Mouse (Mus musculus): ENCODE measurements around the gene Ier5l. TPM values are rescaled to one million over a fixed set of nuclear protein-coding genes. Genes with fewer than 3 reads are reported as not detected.

Gene Ier5l
- total and polyA plus RNA-seq, 3 experiments = 0.31 to 0.98 (median 0.51) TPM

GRCm38 (mm10) chr2:30507138-30507727, 33.2 kb upstream of the Ier5l start:
- H3K9me3 ChIP-seq (replicated peaks; ENCODE audit: low read length) = peaks cover 7% of the 10 kb centered on the region
- peaks cover 0 to 7% of the 10 kb centered on the region in 2 experiments; a peak in 1 of 4 replicates for H3K4me1 ChIP-seq (ENCODE audit: control insufficient read depth in 1 of 2, insufficient read depth in 2 of 2)
- in situ Hi-C loops (cut with MboI; ENCODE audit: low pct_ligation_motif_present, low pct_unique_long_range_greater_than_20kb, low sequenced_read_pairs) (no loop called here), dilution Hi-C loops (cut with MboI; ENCODE audit: extremely low pct_ligation_motif_present, extremely low pct_unique_long_range_greater_than_20kb, low sequenced_read_pairs) (no loop called here)
- H3K4me3 ChIP-seq (replicated peaks in 1 of 3; ENCODE audit: low read depth in 2 of 3, low read length in 2 of 3, poor library complexity in 1 of 3) = peak overlapping the region in 1 of 3 experiments; percentile 5
- H3K9ac ChIP-seq (ENCODE audit: insufficient read depth, low read depth) = no peak overlapping the region
- no peak for TF ChIP-seq KAT2A (IDR thresholded peaks at IDR 0.05; ENCODE audit: insufficient replicate concordance, low read length)
- TF ChIP-seq MYC (IDR thresholded peaks at IDR 0.05; ENCODE audit: low read depth, low read length) = no peak
- TF ChIP-seq ZKSCAN1 (IDR thresholded peaks at IDR 0.05; ENCODE audit: borderline replicate concordance, low read depth, low read length) = no peak
- H3K27ac ChIP-seq (ENCODE audit: insufficient read depth, low read depth) = no peak overlapping the region
- DNase-seq (ENCODE audit: extremely low read depth) = no peak
- H3K4me2 ChIP-seq (ENCODE audit: insufficient read depth, low read depth, poor library complexity, severe bottlenecking) = no peak overlapping the region
- H3K27me3 ChIP-seq (replicated peaks) = peaks cover 31% of the 10 kb centered on the region
- H3K79me2 ChIP-seq (replicated peaks; ENCODE audit: control insufficient read depth, extremely low read depth, insufficient read depth, poor library complexity, severe bottlenecking) = no peaks in the 10 kb centered on the region
- no peaks in the 10 kb centered on the region for H3K36me3 ChIP-seq (replicated peaks in 1 of 2; ENCODE audit: control insufficient read depth in 1 of 2, insufficient read depth in 1 of 2, low read length in 1 of 2)

GRCm38 (mm10) chr2:30503677-30504621, 29.9 kb upstream of the Ier5l start:
- TF ChIP-seq USF1 (IDR thresholded peaks at IDR 0.05; ENCODE audit: low read depth, low read length) = no peak
- TF ChIP-seq TBP (conservative IDR thresholded peaks at IDR 0.05; ENCODE audit: low read depth, low read length) = no peak
- TF ChIP-seq ZNF384 (IDR thresholded peaks at IDR 0.05; ENCODE audit: low read depth, low read length) = 0 out of 2 replicates have a peak, but pooled peaks have one; percentile 29
- no peak for TF ChIP-seq SMC3 (IDR thresholded peaks at IDR 0.05; ENCODE audit: low read depth, low read length)
- Histone ChIP-seq H3K27me3 (replicated peaks) (peaks cover 14% of the 10 kb centered on the region), H3K36me3 (replicated peaks in 1 of 2; ENCODE audit: control insufficient read depth in 1 of 2, insufficient read depth in 1 of 2, low read length in 1 of 2) (no peaks in the 10 kb centered on the region), H3K79me2 (replicated peaks; ENCODE audit: control insufficient read depth, extremely low read depth, insufficient read depth, poor library complexity, severe bottlenecking) (no peaks in the 10 kb centered on the region), H3K9me3 (replicated peaks; ENCODE audit: low read length) (peaks cover 16% of the 10 kb centered on the region), H3K27ac (ENCODE audit: insufficient read depth, low read depth) (no peak overlapping the region), H3K9ac (ENCODE audit: insufficient read depth, low read depth) (no peak overlapping the region), H3K4me3 (replicated peaks in 1 of 3; ENCODE audit: low read depth in 2 of 3, low read length in 2 of 3, poor library complexity in 1 of 3) (no peak overlapping the region), H3K4me2 (ENCODE audit: insufficient read depth, low read depth, poor library complexity, severe bottlenecking) (no peak overlapping the region), H3K4me1 (ENCODE audit: control insufficient read depth in 1 of 2, insufficient read depth in 2 of 2) (peaks cover 0 to 4% of the 10 kb centered on the region in 2 experiments; a peak in 1 of 4 replicates)
- DNase-seq (ENCODE audit: extremely low read depth) = no peak
- in situ Hi-C loops (cut with MboI; ENCODE audit: low pct_ligation_motif_present, low pct_unique_long_range_greater_than_20kb, low sequenced_read_pairs) (no loop called here), dilution Hi-C loops (cut with MboI; ENCODE audit: extremely low pct_ligation_motif_present, extremely low pct_unique_long_range_greater_than_20kb, low sequenced_read_pairs) (no loop called here)

GRCm38 (mm10) chr2:30501701-30502100, 27.7 kb upstream of the Ier5l start:
- in situ Hi-C loops (cut with MboI; ENCODE audit: low pct_ligation_motif_present, low pct_unique_long_range_greater_than_20kb, low sequenced_read_pairs) = no loop called here

More at GRCm38 (mm10) chr2:30501701-30502100, 27.7 kb upstream of the Ier5l start:
- Histone ChIP-seq H3K9ac (ENCODE audit: insufficient read depth, low read depth) (no peak overlapping the region), H3K36me3 (replicated peaks in 1 of 2; ENCODE audit: control insufficient read depth in 1 of 2, insufficient read depth in 1 of 2, low read length in 1 of 2) (no peaks in the 10 kb centered on the region), H3K4me2 (ENCODE audit: insufficient read depth, low read depth, poor library complexity, severe bottlenecking) (no peak overlapping the region), H3K4me3 (replicated peaks in 1 of 3; ENCODE audit: low read depth in 2 of 3, low read length in 2 of 3, poor library complexity in 1 of 3) (no peak overlapping the region), H3K27ac (ENCODE audit: insufficient read depth, low read depth) (no peak overlapping the region), H3K79me2 (replicated peaks; ENCODE audit: control insufficient read depth, extremely low read depth, insufficient read depth, poor library complexity, severe bottlenecking) (no peaks in the 10 kb centered on the region), H3K4me1 (ENCODE audit: control insufficient read depth in 1 of 2, insufficient read depth in 2 of 2) (peaks cover 8 to 10% of the 10 kb centered on the region in 2 experiments), H3K9me3 (replicated peaks; ENCODE audit: low read length) (peaks cover 11% of the 10 kb centered on the region), H3K27me3 (replicated peaks) (peaks cover 5% of the 10 kb centered on the region)
- DNase-seq (ENCODE audit: extremely low read depth) = no peak
- no peak for TF ChIP-seq ZC3H11A (IDR thresholded peaks at IDR 0.05; ENCODE audit: low read depth, low read length)
- TF ChIP-seq E2F4 (IDR thresholded peaks at IDR 0.05; ENCODE audit: insufficient replicate concordance, low read depth, low read length) = no peak
- TF ChIP-seq BHLHE40 (IDR thresholded peaks at IDR 0.05; ENCODE audit: low read depth, low read length) = no peak
- TF ChIP-seq JUN (IDR thresholded peaks at IDR 0.05; ENCODE audit: insufficient read depth, low read depth, low read length) = no peak
- no peak for TF ChIP-seq POLR2A (IDR thresholded peaks at IDR 0.05; ENCODE audit: low read depth, low read length)
- no peak for TF ChIP-seq NRF1 (IDR thresholded peaks at IDR 0.05; ENCODE audit: low read depth, low read length)
- TF ChIP-seq JUND (conservative IDR thresholded peaks at IDR 0.05; ENCODE audit: low read depth, low read length) = no peak
- TF ChIP-seq PAX5 (IDR thresholded peaks at IDR 0.05; ENCODE audit: low read length) = no peak
- TF ChIP-seq ZMIZ1 (IDR thresholded peaks at IDR 0.05; ENCODE audit: low read depth, low read length) = no peak
- no peak for TF ChIP-seq NELFE (IDR thresholded peaks at IDR 0.05; ENCODE audit: low read depth, low read length)
- no peak for TF ChIP-seq MAX (IDR thresholded peaks at IDR 0.05; ENCODE audit: low read length)
- TF ChIP-seq KAT2A (IDR thresholded peaks at IDR 0.05; ENCODE audit: insufficient replicate concordance, low read length) = no peak
- TF ChIP-seq CHD2 (IDR thresholded peaks at IDR 0.05; ENCODE audit: low read length) = no peak
- no peak for TF ChIP-seq TBP (conservative IDR thresholded peaks at IDR 0.05; ENCODE audit: low read depth, low read length)
- no peak for TF ChIP-seq EP300 (IDR thresholded peaks at IDR 0.05; ENCODE audit: low read length)
- dilution Hi-C loops (cut with MboI; ENCODE audit: extremely low pct_ligation_motif_present, extremely low pct_unique_long_range_greater_than_20kb, low sequenced_read_pairs) = no loop called here
